Mouse (Mus musculus): ENCODE measurements at regions not wholly inside any gene's neighbourhood (a gene's known extent, or its start where the extent isn't known, plus 50 kb on each side); places are given as distances from the start of the nearest gene placed in this dataset.
A peak's percentile ranks its signal among the peaks of the same experiment; 100 is the strongest.

GRCm38 (mm10) chr11:114178746-114179472 is 112.1 kb upstream of the Sdk2 start:
- Histone ChIP-seq H3K4me3 (no peak overlapping the region), H3K27ac (no peak overlapping the region)
- no peak for DNase-seq (ENCODE audit: low spot score in 2 of 2)
- no peak for TF ChIP-seq CTCF (conservative IDR thresholded peaks at IDR 0.05)

- Histone ChIP-seq H3K4me3 (no peak overlapping the region), H3K27ac (no peak overlapping the region)
- no peak for DNase-seq (ENCODE audit: low spot score in 2 of 2)
- TF ChIP-seq CTCF (conservative IDR thresholded peaks at IDR 0.05), result no peak
Measured at GRCm38 (mm10) chr11:114177789-114178188, 110.9 kb upstream of the Sdk2 start.

- no peak overlapping the region for H3K27ac ChIP-seq
- no peak for DNase-seq (ENCODE audit: low spot score in 2 of 2)
- no peak for TF ChIP-seq CTCF (conservative IDR thresholded peaks at IDR 0.05)
- no peak overlapping the region for H3K4me3 ChIP-seq
Measured at GRCm38 (mm10) chr11:114177281-114177680, 110.4 kb upstream of the Sdk2 start.

- H3K4me3 ChIP-seq, result no peak overlapping the region
- DNase-seq (ENCODE audit: low spot score in 2 of 2), result no peak
- no peak overlapping the region for H3K27ac ChIP-seq
- no peak for TF ChIP-seq CTCF (conservative IDR thresholded peaks at IDR 0.05)
Measured at GRCm38 (mm10) chr11:114176671-114177212, 109.9 kb upstream of the Sdk2 start.

- Histone ChIP-seq H3K4me3 (no peak overlapping the region), H3K27ac (no peak overlapping the region)
- TF ChIP-seq CTCF (conservative IDR thresholded peaks at IDR 0.05), result no peak
- DNase-seq (ENCODE audit: low spot score in 2 of 2), result no peak
Measured at GRCm38 (mm10) chr11:114175437-114176131, 108.7 kb upstream of the Sdk2 start.

GRCm38 (mm10) chr11:114174871-114175270 is 108.0 kb upstream of the Sdk2 start:
- Histone ChIP-seq H3K4me3 (no peak overlapping the region), H3K27ac (no peak overlapping the region)
- TF ChIP-seq CTCF (conservative IDR thresholded peaks at IDR 0.05), result no peak
- no peak for DNase-seq (ENCODE audit: low spot score in 2 of 2)

GRCm38 (mm10) chr11:114168231-114168661 is 101.4 kb upstream of the Sdk2 start:
- peak; percentile 54 for TF ChIP-seq CTCF (conservative IDR thresholded peaks at IDR 0.05)
- no peak overlapping the region for H3K4me3 ChIP-seq
- no peak overlapping the region for H3K27ac ChIP-seq
- DNase-seq (ENCODE audit: low spot score in 2 of 2), result no peak

GRCm38 (mm10) chr11:114165656-114166362 is 99.0 kb upstream of the Sdk2 start:
- H3K27ac ChIP-seq, result no peak overlapping the region
- TF ChIP-seq CTCF (conservative IDR thresholded peaks at IDR 0.05), result no peak
- no peak overlapping the region for H3K4me3 ChIP-seq
- DNase-seq (ENCODE audit: low spot score in 2 of 2), result no peak

GRCm38 (mm10) chr11:114152716-114153115 is 85.9 kb upstream of the Sdk2 start:
- DNase-seq (ENCODE audit: low spot score in 2 of 2), result peak; percentile 58 to 67
- H3K27ac ChIP-seq, result no peak overlapping the region
- no peak overlapping the region for H3K4me3 ChIP-seq
- TF ChIP-seq CTCF (conservative IDR thresholded peaks at IDR 0.05), result no peak

GRCm38 (mm10) chr11:114146334-114146733 is 79.5 kb upstream of the Sdk2 start:
- TF ChIP-seq CTCF (conservative IDR thresholded peaks at IDR 0.05), result no peak
- H3K4me3 ChIP-seq, result no peak overlapping the region

GRCm38 (mm10) chr11:114129270-114129669 is 62.4 kb upstream of the Sdk2 start:
- Histone ChIP-seq H3K4me3 (no peak overlapping the region), H3K27ac (no peak overlapping the region)
- no peak for DNase-seq (ENCODE audit: low spot score in 2 of 2)
- TF ChIP-seq CTCF (conservative IDR thresholded peaks at IDR 0.05), result no peak

More at GRCm38 (mm10) chr11:114146334-114146733, 79.5 kb upstream of the Sdk2 start:
- DNase-seq (ENCODE audit: low spot score in 2 of 2), result no peak
- no peak overlapping the region for H3K27ac ChIP-seq

GRCm38 (mm10) chr11:114128841-114129240 is 62.0 kb upstream of the Sdk2 start:
- DNase-seq (ENCODE audit: low spot score in 2 of 2), result no peak
- no peak for TF ChIP-seq CTCF (conservative IDR thresholded peaks at IDR 0.05)
- Histone ChIP-seq H3K4me3 (no peak overlapping the region), H3K27ac (no peak overlapping the region)

- no peak for DNase-seq (ENCODE audit: low spot score in 2 of 2)
- TF ChIP-seq CTCF (conservative IDR thresholded peaks at IDR 0.05), result no peak
- H3K4me3 ChIP-seq, result no peak overlapping the region
- H3K27ac ChIP-seq, result no peak overlapping the region
Measured at GRCm38 (mm10) chr11:114127426-114127825, 60.6 kb upstream of the Sdk2 start.
